Mouse (Mus musculus) right cerebral cortex, postnatal 25 days (tissue): ENCODE results near the gene Mn1.

ENCODE experiments used
- DNase-seq: peaks from one replicate; pipeline ENCODE4 v3.0.0; 2022

Mn1 gene

DNA sequence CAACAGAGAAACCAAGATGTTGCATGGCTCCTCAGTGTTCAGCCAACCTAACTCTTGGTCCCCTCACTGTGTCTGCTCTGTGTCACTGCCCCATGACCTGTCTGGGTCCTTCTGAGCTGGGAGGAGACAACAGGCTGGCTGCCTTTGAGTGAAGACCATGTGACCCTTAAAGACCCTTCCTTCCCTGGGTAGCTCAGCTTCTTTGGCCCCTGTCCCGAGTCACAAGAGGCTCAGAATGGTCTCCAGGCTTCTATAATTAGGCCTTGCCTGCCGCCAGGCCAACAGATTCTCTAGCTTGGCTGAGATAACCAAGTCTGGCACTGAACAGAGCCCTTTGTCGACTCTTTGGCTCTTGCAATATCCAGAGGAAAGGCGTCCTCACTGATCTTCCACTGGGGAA, 73.4 kb downstream of the Mn1 start:
- DNase-seq: no peak

DNA sequence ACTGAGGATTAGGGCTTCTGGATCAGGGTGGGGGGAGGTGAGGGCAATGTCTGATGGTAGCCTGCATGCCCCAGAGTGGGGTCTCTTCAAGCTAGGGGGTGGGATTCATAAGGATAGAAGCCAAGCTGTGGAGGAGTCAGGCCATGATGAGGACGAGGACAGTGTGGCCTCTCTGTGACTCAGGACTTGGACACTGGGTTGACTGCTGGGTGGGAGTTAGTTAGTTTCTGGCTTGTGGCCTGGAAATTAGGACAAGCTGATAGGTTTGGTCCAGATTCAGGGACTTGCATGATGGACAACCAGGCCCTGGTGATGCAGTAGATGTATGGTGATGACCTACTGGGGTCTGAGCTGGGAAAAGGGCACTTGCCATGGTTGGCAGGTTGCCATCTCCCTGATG, 74.3 kb downstream of the Mn1 start:
- DNase-seq: no peak

DNA sequence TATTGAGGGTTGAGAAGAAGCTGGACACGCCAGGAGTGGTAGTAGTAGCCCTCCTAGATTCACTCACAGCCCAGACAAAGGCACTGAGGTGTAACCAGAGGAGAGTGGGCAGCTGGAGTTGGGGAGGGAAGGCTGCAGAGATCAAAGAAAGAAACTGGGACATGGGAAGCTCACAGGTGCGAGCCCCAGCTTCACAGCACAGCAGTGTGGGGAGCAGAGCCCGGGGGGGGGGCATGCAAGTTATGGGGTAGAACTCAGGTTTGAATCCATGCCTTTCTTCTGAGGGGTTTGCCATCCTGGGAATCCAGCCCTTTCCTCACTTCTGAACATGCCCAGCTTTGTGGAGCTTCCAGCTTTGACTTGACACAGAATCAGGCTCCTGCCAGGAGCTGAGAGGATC, 82.9 kb downstream of the Mn1 start:
- DNase-seq: no peak

DNA sequence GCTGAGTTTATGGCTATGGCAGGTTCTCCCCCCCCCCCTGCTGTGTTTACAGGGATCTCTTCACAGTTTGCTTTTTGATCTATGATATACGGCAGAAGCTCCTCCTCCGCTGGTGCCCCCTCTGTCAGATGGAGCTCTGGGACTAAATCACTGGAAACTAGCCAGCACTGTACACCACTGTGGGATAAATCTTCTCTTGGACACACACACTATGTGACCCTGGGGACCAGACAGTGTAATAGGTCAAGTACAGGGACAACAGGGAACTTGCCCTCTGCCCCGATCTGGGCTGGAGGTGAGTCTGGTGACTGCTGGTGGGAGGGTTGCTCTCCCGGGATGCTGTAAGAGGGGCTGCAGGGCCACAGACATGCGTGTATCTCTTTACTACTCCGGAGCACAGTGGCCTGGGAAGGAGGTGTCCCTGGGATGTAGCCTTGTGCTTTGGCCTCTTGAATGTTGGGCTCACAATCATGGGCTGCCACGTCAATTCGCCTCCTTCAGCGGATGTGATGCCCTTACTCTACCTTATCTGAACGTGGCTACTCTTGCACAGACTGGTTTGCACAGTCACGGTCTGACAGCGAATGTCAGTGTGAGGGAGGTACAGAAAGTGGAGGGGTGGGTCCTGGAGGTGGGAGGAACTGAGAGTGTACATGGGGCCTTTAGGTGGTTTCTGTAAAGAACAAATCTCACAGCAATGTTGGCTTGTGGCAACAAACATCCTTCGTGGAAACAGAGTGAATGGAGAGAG, 84.7 kb downstream of the Mn1 start:
- no peak for DNase-seq

GRCm38 (mm10) chr5:111505241-111505640, 88.1 kb downstream of the Mn1 start:
- no peak for DNase-seq

DNA sequence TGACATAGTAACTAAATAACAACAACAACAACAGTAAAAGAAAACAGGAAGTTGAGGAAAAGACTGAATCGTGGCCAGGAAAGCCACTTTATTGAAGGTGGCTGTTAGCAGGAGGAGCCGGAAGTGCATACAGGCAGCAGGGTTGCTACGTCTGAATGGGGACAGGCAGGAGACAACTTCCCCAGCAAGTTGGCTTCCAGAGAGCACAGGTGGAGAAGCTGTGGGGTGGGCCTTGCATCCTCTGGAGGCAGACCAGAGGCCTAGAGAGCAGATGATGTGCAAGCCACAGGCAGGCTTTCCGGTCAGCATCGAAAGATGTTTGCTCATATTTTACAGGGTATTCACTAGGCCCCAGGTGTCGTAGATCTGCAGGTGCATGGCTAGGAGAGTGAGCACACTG, 88.7 kb downstream of the Mn1 start:
- no peak for DNase-seq

GRCm38 (mm10) chr5:111506410-111506809, 89.2 kb downstream of the Mn1 start:
- DNase-seq: no peak
